Mouse (Mus musculus): ENCODE measurements around the gene Ptprn2. TPM values are rescaled to one million over a fixed set of nuclear protein-coding genes. Genes with fewer than 3 reads are reported as not detected.
A peak's percentile ranks its signal among the peaks of the same experiment; 100 is the strongest.

The Ptprn2 gene
- polyA plus RNA-seq, 1 experiment from 2014 or later, result 0.18 TPM

DNA sequence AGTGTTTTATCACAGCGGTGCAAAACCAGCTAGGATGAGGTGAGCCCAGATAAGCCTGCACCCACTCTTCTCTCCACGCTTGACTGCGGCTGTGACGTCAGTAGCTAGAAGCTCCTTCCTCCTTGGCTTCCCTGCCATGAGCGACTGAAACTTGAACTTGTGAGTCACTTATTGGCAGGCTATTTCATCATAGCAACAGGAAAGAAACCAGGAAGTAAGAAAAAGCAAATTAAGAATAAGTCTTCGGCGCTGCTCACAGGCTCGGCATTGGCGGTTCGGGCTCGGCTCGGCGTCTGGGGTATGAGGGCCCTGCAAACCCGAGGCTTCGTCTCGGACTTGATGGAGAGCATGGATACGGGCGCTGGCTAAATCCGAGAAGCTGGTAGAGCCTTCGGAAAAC is 111.5 kb downstream of the Ptprn2 start:
- H3K9me3 ChIP-seq (replicated peaks), result no peaks in the 10 kb centered on the region
- no peak overlapping the region for H3K27ac ChIP-seq
- H3K9ac ChIP-seq, result no peak overlapping the region
- 91% methylated on average over 20 of the region's 20 CpGs for WGBS
- H3K4me2 ChIP-seq, result no peak overlapping the region
- no peak overlapping the region for H3K4me3 ChIP-seq (replicated peaks)
- no peak for ATAC-seq (replicated peaks; ENCODE audit: low FRiP score)
- no peaks in the 10 kb centered on the region for H3K27me3 ChIP-seq
- no peaks in the 10 kb centered on the region for H3K4me1 ChIP-seq
- no peaks in the 10 kb centered on the region for H3K36me3 ChIP-seq

DNA sequence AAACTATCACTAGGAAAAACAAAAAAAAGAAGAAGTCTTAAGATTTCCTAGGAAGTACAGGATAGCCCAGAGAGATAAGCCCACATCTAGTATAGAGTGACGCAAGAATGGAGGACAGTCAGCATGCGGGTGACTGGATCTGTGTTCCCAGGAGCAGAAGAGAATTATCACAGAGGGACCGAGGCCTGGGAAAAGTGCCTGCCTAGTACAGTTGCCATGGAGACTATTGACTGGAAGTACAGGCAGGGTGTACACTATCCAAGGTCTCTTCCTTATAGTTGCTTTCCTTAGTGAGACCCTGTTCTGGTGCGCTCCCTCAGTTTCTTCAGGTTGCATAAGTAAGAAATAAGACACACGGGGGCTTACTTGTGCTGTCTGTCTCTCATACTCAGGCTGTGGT is 112.2 kb downstream of the Ptprn2 start:
- Histone ChIP-seq H3K27me3 (no peaks in the 10 kb centered on the region), H3K36me3 (no peaks in the 10 kb centered on the region), H3K4me3 (replicated peaks) (no peak overlapping the region), H3K27ac (no peak overlapping the region), H3K4me1 (no peaks in the 10 kb centered on the region), H3K9me3 (replicated peaks) (no peaks in the 10 kb centered on the region), H3K9ac (no peak overlapping the region), H3K4me2 (no peak overlapping the region)
- no peak for ATAC-seq (replicated peaks; ENCODE audit: low FRiP score)
- 87% methylated on average over 5 of the region's 5 CpGs for WGBS

DNA sequence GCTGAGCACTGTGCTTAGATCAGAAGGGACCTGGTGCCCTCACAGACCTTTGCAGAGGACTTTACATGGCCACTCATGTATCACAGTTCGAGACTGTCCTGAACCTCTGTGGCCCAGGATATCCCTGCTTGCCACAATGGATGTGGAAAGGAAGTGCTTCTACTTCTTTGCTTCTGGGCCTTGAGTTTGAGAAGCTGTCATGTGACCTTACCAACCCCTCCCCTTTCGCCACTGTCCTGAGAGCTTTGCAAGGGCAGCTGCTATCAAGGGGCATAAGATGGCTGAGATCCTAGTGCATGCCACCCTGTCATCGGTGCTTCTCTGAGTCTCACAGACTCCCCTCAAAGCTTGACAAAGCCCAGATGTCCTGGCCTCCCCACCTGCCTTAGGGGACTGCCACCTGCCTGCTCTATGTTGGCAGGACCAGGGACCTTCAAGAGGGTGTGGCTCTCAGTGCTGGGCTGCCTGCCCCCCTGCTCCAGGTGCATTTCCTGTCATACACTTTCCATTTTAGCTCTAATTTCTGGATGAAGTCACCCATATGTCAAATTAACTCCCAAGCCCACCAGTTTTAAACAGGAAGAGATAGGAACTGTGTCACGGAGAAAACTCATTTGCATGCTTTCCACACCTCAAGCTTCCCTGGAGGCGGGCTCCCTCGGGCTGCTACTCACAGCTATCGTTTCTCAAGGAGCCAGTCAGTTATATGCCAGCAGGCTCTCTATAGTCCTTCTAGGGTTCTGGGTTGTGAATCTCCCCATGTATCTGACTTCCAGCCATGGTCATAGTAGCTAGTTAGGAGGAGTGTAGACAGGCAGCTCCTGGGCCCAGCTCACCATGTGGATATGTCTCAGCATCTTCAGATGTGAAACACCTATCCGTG is 112.8 kb downstream of the Ptprn2 start:
- Histone ChIP-seq H3K36me3 (no peaks in the 10 kb centered on the region), H3K4me3 (replicated peaks) (no peak overlapping the region), H3K27me3 (no peaks in the 10 kb centered on the region), H3K4me2 (no peak overlapping the region), H3K4me1 (no peaks in the 10 kb centered on the region), H3K27ac (no peak overlapping the region), H3K9me3 (replicated peaks) (no peaks in the 10 kb centered on the region), H3K9ac (no peak overlapping the region)
- 80% methylated on average over 8 of the region's 8 CpGs for WGBS
- ATAC-seq (replicated peaks; ENCODE audit: low FRiP score), result no peak

DNA sequence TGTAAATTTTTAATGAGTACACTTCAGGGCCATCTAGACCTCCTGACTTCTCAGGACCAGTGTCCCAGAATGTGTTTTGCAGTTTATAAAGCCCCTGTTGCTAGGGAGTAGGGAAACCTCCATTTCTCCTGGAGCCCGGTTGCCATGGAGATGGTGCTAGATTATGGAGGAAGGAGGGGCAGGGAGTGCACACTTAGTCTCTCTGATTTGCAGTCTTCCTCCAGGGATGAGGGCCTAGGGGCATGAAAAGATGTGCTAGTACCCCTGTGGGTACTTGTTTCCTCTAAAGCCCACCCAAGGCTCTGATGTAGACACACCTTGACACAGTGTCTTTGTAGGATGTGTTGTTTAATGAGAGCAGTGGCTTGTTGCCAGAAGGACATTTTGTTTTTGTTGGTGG is 114.0 kb downstream of the Ptprn2 start:
- Histone ChIP-seq H3K9ac (no peak overlapping the region), H3K9me3 (replicated peaks) (no peaks in the 10 kb centered on the region), H3K27ac (no peak overlapping the region), H3K27me3 (no peaks in the 10 kb centered on the region), H3K4me3 (replicated peaks) (no peak overlapping the region), H3K36me3 (no peaks in the 10 kb centered on the region), H3K4me2 (no peak overlapping the region), H3K4me1 (no peaks in the 10 kb centered on the region)
- WGBS, result 85% methylated on average over 1 of the region's 1 CpGs
- ATAC-seq (replicated peaks; ENCODE audit: low FRiP score), result no peak

DNA sequence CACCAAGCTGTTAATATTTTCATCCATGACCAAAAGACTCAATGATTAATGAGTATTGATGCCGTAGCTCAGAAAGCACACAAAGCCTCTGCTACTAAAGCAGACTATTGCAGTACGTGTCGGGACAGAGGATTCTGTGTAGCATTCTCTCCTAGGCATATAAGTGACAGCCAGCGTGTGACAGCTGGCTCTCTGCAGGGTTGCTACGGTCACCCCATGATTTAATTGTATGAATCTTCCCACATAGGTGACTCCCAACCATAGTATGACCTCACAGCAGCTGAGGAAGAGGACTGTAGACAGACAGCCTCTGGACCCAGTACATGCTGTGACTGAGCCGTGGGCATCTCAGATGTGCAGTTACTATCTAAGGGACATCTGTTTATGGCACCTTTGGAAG is 114.5 kb downstream of the Ptprn2 start:
- H3K27ac ChIP-seq, result no peak overlapping the region
- no peaks in the 10 kb centered on the region for H3K27me3 ChIP-seq
- 76% methylated on average over 6 of the region's 6 CpGs for WGBS
- H3K4me3 ChIP-seq (replicated peaks), result no peak overlapping the region
- no peak overlapping the region for H3K4me2 ChIP-seq
- ATAC-seq (replicated peaks; ENCODE audit: low FRiP score), result no peak
- H3K9me3 ChIP-seq (replicated peaks), result no peaks in the 10 kb centered on the region
- no peaks in the 10 kb centered on the region for H3K4me1 ChIP-seq
- no peak overlapping the region for H3K9ac ChIP-seq
- no peaks in the 10 kb centered on the region for H3K36me3 ChIP-seq

DNA sequence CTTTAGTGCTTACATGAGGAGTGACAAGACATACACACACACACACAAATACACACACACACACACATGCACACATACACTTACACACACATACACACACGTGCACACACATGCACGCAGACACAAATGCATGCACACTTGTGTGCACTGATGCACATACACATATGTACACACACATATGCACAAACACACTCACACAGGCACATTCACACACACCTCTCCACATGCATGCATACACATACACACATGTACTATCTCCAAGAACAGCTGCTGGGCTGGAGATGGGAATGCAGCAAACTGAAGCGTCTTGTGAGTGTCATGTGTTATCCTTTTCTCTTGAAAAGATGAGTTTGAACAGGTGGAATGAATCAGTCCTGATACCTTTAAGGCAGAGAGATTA is 115.9 kb downstream of the Ptprn2 start:
- no peaks in the 10 kb centered on the region for H3K36me3 ChIP-seq
- H3K27me3 ChIP-seq, result no peaks in the 10 kb centered on the region
- no peaks in the 10 kb centered on the region for H3K9me3 ChIP-seq (replicated peaks)
- H3K4me1 ChIP-seq, result no peaks in the 10 kb centered on the region
- no peak overlapping the region for H3K27ac ChIP-seq
- ATAC-seq (replicated peaks; ENCODE audit: low FRiP score), result no peak
- no peak overlapping the region for H3K9ac ChIP-seq
- no peak overlapping the region for H3K4me3 ChIP-seq (replicated peaks)
- 88% methylated on average over 3 of the region's 3 CpGs for WGBS
- H3K4me2 ChIP-seq, result no peak overlapping the region

DNA sequence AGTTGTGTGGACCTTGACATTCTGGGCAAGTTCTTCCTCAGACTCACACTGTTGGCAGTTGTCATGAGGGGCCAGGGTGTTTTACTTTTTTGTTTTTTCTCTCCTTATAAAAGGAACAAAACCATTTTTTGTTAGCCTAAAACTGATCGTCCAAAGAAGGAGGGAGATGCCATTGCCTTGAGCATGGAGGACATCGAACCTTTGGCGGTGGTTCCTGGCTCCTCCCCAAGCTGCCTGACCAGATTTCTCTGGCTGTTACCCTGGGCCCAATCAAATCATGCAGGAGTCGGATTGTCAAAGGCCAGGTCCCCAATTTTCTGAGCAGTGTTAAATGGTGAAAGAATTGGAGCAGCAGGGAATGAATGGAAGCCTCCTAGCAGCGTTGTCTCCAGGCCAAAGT is 116.4 kb downstream of the Ptprn2 start:
- Histone ChIP-seq H3K9me3 (replicated peaks) (no peaks in the 10 kb centered on the region), H3K4me1 (no peaks in the 10 kb centered on the region), H3K36me3 (no peaks in the 10 kb centered on the region), H3K4me2 (no peak overlapping the region), H3K27me3 (no peaks in the 10 kb centered on the region), H3K27ac (no peak overlapping the region), H3K4me3 (replicated peaks) (no peak overlapping the region), H3K9ac (no peak overlapping the region)
- 82% methylated on average over 5 of the region's 5 CpGs for WGBS
- ATAC-seq (replicated peaks; ENCODE audit: low FRiP score), result no peak

DNA sequence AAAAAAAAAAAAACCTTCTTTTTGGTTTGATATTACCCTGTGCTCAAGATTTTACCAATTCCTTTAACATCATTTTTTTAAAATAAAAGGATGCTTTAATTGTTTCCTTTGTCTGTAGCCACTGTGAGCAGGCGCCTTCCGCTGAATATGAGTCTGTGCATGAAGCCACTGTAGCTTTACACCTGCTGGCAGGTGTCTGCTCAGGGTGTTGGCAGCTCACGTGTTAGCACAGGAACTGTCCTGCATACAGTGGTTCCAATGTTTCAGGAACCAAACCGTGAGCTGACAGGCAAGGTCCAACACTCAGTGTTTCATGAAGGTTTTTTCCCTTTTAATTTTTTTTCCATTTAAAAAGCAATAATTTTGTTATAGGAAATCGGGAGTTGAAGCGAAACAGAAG is 123.1 kb downstream of the Ptprn2 start:
- H3K9ac ChIP-seq, result no peak overlapping the region
- 85% methylated on average over 6 of the region's 6 CpGs for WGBS
- H3K36me3 ChIP-seq, result no peaks in the 10 kb centered on the region
- H3K9me3 ChIP-seq (replicated peaks), result no peaks in the 10 kb centered on the region
- H3K27me3 ChIP-seq, result no peaks in the 10 kb centered on the region
- no peak overlapping the region for H3K4me3 ChIP-seq (replicated peaks)
- H3K4me1 ChIP-seq, result no peaks in the 10 kb centered on the region
- no peak overlapping the region for H3K27ac ChIP-seq
- H3K4me2 ChIP-seq, result no peak overlapping the region
- no peak for ATAC-seq (replicated peaks; ENCODE audit: low FRiP score)

DNA sequence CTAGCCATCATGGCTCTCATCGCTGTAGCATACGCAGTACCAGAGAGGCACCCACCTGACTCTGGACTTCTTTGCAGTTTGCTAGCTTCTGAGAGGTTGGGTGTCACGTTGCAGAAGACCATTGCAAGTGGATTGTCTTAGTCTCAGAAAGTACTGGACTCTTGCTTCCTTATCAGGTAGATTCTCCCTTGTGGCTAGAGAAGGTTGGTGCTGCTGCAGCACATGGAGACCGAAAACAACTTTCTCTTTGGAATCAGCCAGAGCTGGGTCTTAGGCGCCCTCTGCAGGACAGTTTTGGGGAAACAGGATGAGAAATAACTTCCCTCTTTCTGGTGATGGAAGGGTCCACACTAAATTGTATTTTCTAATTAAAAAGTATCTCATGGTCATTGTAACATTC is 134.3 kb downstream of the Ptprn2 start:
- Histone ChIP-seq H3K4me2 (no peak overlapping the region), H3K27ac (no peak overlapping the region), H3K9me3 (replicated peaks) (no peaks in the 10 kb centered on the region), H3K4me1 (no peaks in the 10 kb centered on the region), H3K4me3 (replicated peaks) (no peak overlapping the region), H3K27me3 (no peaks in the 10 kb centered on the region), H3K36me3 (no peaks in the 10 kb centered on the region), H3K9ac (no peak overlapping the region)
- ATAC-seq (replicated peaks; ENCODE audit: low FRiP score), result peak; percentile 74
- 44% methylated on average over 5 of the region's 5 CpGs for WGBS

DNA sequence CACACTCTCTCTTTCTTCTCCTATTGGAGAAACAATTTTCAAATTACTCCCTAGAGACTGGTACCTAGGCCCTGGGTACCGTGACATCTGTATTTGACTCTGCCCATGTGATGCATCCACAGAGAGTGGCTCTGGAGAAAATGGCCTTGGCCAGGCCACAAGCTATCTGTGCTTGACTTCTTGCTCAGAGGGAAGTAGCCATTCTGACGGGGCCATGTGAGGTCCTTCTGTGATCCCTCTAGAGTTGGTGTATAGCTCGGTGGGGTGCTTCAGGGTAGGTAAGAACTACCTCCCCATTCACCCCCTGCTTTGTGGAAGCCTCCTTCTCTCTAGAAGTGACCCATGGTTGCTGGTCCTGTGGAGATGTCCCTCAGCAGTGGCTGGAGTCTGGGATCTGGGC is 134.8 kb downstream of the Ptprn2 start:
- 76% methylated on average over 3 of the region's 3 CpGs for WGBS

DNA sequence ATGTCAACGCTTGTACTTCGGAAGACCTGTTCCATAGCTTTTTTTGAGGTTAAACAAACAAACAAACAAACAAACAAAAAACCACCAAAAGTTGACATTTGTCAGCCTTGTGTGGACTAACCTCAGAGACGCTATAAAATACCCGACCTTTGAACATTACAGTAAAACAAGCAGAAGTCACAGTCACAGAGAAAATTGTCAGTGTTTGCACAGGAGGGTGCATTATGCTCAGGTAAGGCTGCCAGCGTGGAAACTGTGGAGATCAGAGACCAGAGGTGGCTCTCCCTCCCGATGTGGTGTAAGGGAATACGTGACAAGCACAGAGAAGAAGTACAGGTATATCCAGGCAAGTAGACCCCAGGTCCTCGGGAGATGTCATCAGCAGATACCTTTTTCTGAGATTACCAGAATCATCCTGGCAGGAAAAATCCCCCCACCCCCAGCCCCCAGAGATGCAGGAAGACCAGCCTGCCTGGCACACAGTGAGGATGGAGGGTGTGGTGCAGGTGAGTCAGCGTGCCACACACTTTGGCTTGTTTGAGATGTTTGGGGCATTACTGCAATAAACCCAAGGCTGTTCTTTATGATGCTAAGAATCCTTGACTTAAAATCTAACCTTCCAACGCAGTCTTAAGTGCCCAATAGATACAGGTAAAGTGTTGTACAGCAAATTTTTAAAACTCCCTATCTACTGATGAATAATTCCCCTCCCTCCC is 136.0 kb downstream of the Ptprn2 start:
- Histone ChIP-seq H3K4me2 (no peak overlapping the region), H3K4me1 (no peaks in the 10 kb centered on the region), H3K9ac (no peak overlapping the region), H3K4me3 (replicated peaks) (no peak overlapping the region), H3K9me3 (replicated peaks) (no peaks in the 10 kb centered on the region), H3K27ac (no peak overlapping the region), H3K27me3 (no peaks in the 10 kb centered on the region), H3K36me3 (no peaks in the 10 kb centered on the region)
- no peak for ATAC-seq (replicated peaks; ENCODE audit: low FRiP score)
- 78% methylated on average over 10 of the region's 10 CpGs for WGBS

More for the DNA sequence above, 134.8 kb downstream of the Ptprn2 start:
- Histone ChIP-seq H3K4me1 (no peaks in the 10 kb centered on the region), H3K4me2 (no peak overlapping the region), H3K4me3 (replicated peaks) (no peak overlapping the region), H3K27me3 (no peaks in the 10 kb centered on the region), H3K9ac (no peak overlapping the region), H3K9me3 (replicated peaks) (no peaks in the 10 kb centered on the region), H3K27ac (no peak overlapping the region), H3K36me3 (no peaks in the 10 kb centered on the region)
- ATAC-seq (replicated peaks; ENCODE audit: low FRiP score), result no peak

DNA sequence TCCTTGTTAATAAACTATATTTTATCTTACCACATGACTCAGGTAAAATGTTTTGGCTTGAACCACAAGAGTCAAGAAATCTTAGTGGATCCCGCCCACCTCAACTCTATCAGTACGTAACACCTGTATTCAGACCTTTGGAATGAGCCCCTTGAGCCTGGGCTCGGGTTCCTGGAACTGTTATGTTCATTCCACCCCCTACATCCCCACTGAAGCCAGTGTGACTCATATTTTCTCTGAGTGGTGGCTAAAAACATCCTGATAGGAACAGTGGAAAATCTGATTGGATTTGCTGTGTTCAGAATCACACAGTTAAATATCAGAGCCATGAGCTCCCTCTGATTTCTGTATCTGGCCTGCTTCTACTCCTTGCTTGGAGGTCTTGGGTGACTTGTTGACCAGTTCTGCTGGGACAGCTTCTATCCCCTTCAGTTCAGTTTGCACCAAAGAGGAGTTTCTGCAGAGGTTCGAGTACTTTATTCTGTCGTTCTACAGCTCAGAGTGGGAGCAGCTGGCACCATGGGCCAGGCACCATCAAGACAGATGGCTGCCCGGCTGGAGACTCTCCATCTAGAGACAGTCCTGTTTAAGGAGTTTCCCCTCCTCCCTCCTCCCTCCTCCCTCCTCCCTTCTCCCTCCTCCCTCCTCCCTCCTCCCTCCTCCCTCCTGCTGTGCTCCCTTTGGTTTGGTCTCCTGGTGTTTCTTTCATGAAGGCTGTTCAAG is 137.3 kb downstream of the Ptprn2 start:
- H3K4me1 ChIP-seq, result no peaks in the 10 kb centered on the region
- H3K27me3 ChIP-seq, result no peaks in the 10 kb centered on the region
- no peaks in the 10 kb centered on the region for H3K9me3 ChIP-seq (replicated peaks)
- H3K27ac ChIP-seq, result no peak overlapping the region
- no peaks in the 10 kb centered on the region for H3K36me3 ChIP-seq
- no peak overlapping the region for H3K4me3 ChIP-seq (replicated peaks)
- H3K4me2 ChIP-seq, result no peak overlapping the region
- 65% methylated on average over 6 of the region's 6 CpGs for WGBS
- no peak for ATAC-seq (replicated peaks; ENCODE audit: low FRiP score)
- H3K9ac ChIP-seq, result no peak overlapping the region
